Mouse (Mus musculus) cortical plate, adult 2 months (tissue): ENCODE results near the gene Jph4.

Experiments used
- CTCF ChIP-seq: fragments of 200-500 bp; IDR thresholded peaks from 2 replicates; pipeline ENCODE4 v1.5.1; 2011; ENCODE audit warnings: mild to moderate bottlenecking, control low read depth, low read length; ENCODE audit not compliant: insufficient read depth; ENCODE audit errors: extremely low read depth
- POLR2A ChIP-seq: fragments of 200-500 bp; IDR thresholded peaks from 2 replicates; pipeline ENCODE4 v1.6.1; 2011; ENCODE audit warnings: mild to moderate bottlenecking, low read length, control low read depth; ENCODE audit not compliant: insufficient read depth; ENCODE audit errors: extremely low read depth

DNA sequence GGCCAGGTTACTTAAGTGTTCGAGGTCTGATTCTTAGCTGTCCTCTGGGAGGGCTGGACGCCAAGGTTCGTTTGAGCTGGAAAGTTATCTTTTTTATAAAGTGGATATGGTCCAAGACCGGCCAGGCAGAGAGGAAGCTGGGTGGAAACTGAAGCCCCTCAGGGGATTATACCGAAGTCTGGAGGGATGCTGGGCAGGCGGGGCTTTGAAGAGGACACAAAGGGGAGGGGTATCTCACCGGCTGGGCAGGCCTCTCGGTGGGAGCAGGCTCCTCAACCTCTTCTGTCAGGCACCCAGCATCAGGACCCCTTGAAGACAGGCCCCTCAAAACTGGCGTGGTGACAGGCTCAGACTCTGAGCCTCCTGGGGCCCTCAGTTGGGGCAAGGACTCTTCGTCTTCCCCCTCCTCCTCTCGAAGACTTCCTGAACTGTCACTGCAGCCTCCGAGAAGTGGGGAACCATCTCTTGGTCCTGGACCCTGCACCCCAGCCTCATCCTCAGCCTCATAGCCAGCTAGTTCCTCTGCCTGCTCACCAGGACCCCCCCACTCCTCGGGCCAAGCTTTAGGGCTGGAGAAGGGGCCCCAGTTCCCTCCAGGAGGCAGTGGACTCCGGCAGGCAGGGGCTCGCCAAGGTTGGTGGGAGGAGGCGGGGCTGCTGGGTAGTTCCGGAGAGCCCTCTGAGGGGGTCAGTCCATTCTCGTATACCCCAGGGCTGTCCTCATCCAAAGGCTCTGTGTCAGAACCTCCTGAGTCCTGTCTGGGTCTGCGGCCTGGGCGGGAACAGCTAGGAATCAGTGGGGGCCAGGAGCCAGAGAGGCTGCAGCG is 7.5 kb downstream of the Jph4 start:
- no peak for TF ChIP-seq CTCF
- TF ChIP-seq POLR2A, result no peak
